Mouse (Mus musculus) thymus, adult 2 months (tissue): Measurements from ENCODE around the gene Bmp6.

ENCODE experiments used
- CTCF ChIP-seq: fragments of 200-500 bp; IDR thresholded peaks from 2 replicates; pipeline ENCODE4 v1.5.1; 2012; ENCODE audit warnings: mild to moderate bottlenecking, control low read depth, low read length, moderate library complexity, borderline replicate concordance; ENCODE audit not compliant: control insufficient read depth, poor library complexity, insufficient read depth; ENCODE audit errors: extremely low read depth
- POLR2A ChIP-seq: fragments of 200-500 bp; IDR thresholded peaks from 2 replicates; pipeline ENCODE4 v1.6.1; 2012; ENCODE audit warnings: mild to moderate bottlenecking, low read length, control low read depth, moderate library complexity; ENCODE audit not compliant: control insufficient read depth, poor library complexity, insufficient read depth; ENCODE audit errors: extremely low read depth

- TF ChIP-seq POLR2A: no peak
- no peak for TF ChIP-seq CTCF
Measured at GRCm38 (mm10) chr13:38422491-38422890, 77.6 kb downstream of the Bmp6 start.
